Mouse (Mus musculus) heart, embryonic 12.5 days (tissue): ENCODE measurements around the gene Rhbdf2. TPM values are rescaled to one million over a fixed set of nuclear protein-coding genes. Genes with fewer than 3 reads are reported as not detected.
"Not testable (repeated sequence)": the region's sequence is repeated elsewhere in the genome, so short reads cannot be mapped to it uniquely, and the experiment has no call there.

Source experiments
- ATAC-seq: fragments of 200-750 bp; cut with Nextera tagmentation; 2 replicates; pipeline ENCODE4 v1.8.0; 2017; ENCODE audit warnings: moderate TSS enrichment, moderate library complexity; ENCODE audit not compliant: insufficient number of reproducible peaks, low FRiP score
- H3K27ac ChIP-seq: fragments of 300-500 bp; sonication (generic); 2 replicates; pipeline ENCODE4 v1.5.1; 2016; ENCODE audit warnings: mild to moderate bottlenecking, moderate library complexity; ENCODE audit not compliant: poor library complexity, severe bottlenecking
- H3K27me3 ChIP-seq: fragments of 300-500 bp; sonication (generic); replicated peaks from 2 replicates; pipeline ENCODE4 v1.6.1; 2016; ENCODE audit warnings: mild to moderate bottlenecking, moderate library complexity
- H3K36me3 ChIP-seq: fragments of 300-500 bp; sonication (generic); 2 replicates; pipeline ENCODE4 v1.6.1; 2016; ENCODE audit warnings: mild to moderate bottlenecking, moderate library complexity
- H3K4me1 ChIP-seq: fragments of 300-500 bp; sonication (generic); replicated peaks from 2 replicates; pipeline ENCODE4 v1.6.1; 2016; ENCODE audit warnings: mild to moderate bottlenecking
- H3K4me2 ChIP-seq: fragments of 300-500 bp; sonication (generic); 2 replicates; pipeline ENCODE4 v1.6.1; 2016; ENCODE audit warnings: mild to moderate bottlenecking, moderate library complexity
- H3K4me3 ChIP-seq: fragments of 300-500 bp; sonication (generic); 2 replicates; pipeline ENCODE4 v1.5.1; 2016; ENCODE audit warnings: mild to moderate bottlenecking
- H3K9ac ChIP-seq: fragments of 300-500 bp; sonication (generic); 2 replicates; pipeline ENCODE4 v1.6.1; 2016; ENCODE audit warnings: mild to moderate bottlenecking, moderate library complexity
- H3K9me3 ChIP-seq: fragments of 300-500 bp; sonication (generic); replicated peaks from 2 replicates; pipeline ENCODE4 v1.6.1; 2016; ENCODE audit warnings: mild to moderate bottlenecking, moderate library complexity
- WGBS: fragments of 180-500 bp; shearing (Covaris S2); methylation state at CpG from one replicate; pipeline ENCODE4 v1.1.7; 2016; 5-methylcytosine and 5-hydroxymethylcytosine counted together
- polyA plus RNA-seq: library from polyadenylated mRNA; unstranded; fragments of >200 nt; fragmentation: Nextera tagmentation; extraction: Ambion mirVana; gene quantifications from 2 replicates; pipeline ENCODE4 v1.2.1, GENCODE M21; 2016

Gene Rhbdf2
- polyA plus RNA-seq, result 7.5 and 8.1 TPM in 2 replicates

- H3K9me3 ChIP-seq, result no peaks in the 10 kb centered on the region
- peak within 1 kb of the TSS; percentile 20 for H3K27ac ChIP-seq
- H3K27me3 ChIP-seq, result no peaks in the 10 kb centered on the region
- no peak within 1 kb of the TSS for H3K4me2 ChIP-seq
- no peaks in the 10 kb centered on the region for H3K36me3 ChIP-seq
- H3K4me1 ChIP-seq, result peaks cover 64% of the 10 kb centered on the region
- H3K4me3 ChIP-seq, result no peak within 1 kb of the TSS
- WGBS, result 43% methylated on average over 10 of the region's 10 CpGs
- H3K9ac ChIP-seq, result no peak within 1 kb of the TSS
- no peak for ATAC-seq
These were observed at the start of gene Rhbdf2 for GRCm38 (mm10) chr11:116626299-116627071. TSS of gene Rhbdf2 (minus strand) at chr11:116627019.

- H3K36me3 ChIP-seq, result peaks cover 70% of the 10 kb centered on the region
- H3K9me3 ChIP-seq, result no peaks in the 10 kb centered on the region
- ATAC-seq, result no peak
- H3K27ac ChIP-seq, result no peak overlapping the region
- no peak overlapping the region for H3K4me2 ChIP-seq
- H3K27me3 ChIP-seq, result no peaks in the 10 kb centered on the region
- no peak overlapping the region for H3K9ac ChIP-seq
- WGBS, result 80% methylated on average over 14 of the region's 14 CpGs
- H3K4me1 ChIP-seq, result peaks cover 24% of the 10 kb centered on the region
- H3K4me3 ChIP-seq, result no peak overlapping the region
These were observed 49.6 kb upstream of the Rhbdf2 start for GRCm38 (mm10) chr11:116676175-116676976.

- H3K36me3 ChIP-seq, result peaks cover 64% of the 10 kb centered on the region
- H3K27ac ChIP-seq, result 0 out of 2 replicates have a peak overlapping the region, but pooled peaks have one; percentile 1
- peaks cover 28% of the 10 kb centered on the region for H3K4me1 ChIP-seq
- not testable (repeated sequence) for H3K4me2 ChIP-seq, H3K4me3 ChIP-seq, H3K27me3 ChIP-seq, H3K9me3 ChIP-seq, H3K9ac ChIP-seq, ATAC-seq
- 55% methylated on average over 6 of the region's 6 CpGs for WGBS
These were observed 48.6 kb upstream of the Rhbdf2 start for GRCm38 (mm10) chr11:116675429-116675828.

GRCm38 (mm10) chr11:116674616-116675379, 48.0 kb upstream of the Rhbdf2 start:
- WGBS, result 74% methylated on average over 7 of the region's 7 CpGs
- no peak overlapping the region for H3K9ac ChIP-seq
- no peak for ATAC-seq
- no peak overlapping the region for H3K4me2 ChIP-seq
- H3K27me3 ChIP-seq, result 0 out of 2 replicates have a peak, but pooled peaks cover under 1% of the 10 kb centered on the region
- H3K9me3 ChIP-seq, result no peaks in the 10 kb centered on the region
- peaks cover 64% of the 10 kb centered on the region for H3K36me3 ChIP-seq
- H3K4me1 ChIP-seq, result peaks cover 28% of the 10 kb centered on the region
- H3K27ac ChIP-seq, result 0 out of 2 replicates have a peak overlapping the region, but pooled peaks have one; percentile 1
- no peak overlapping the region for H3K4me3 ChIP-seq

GRCm38 (mm10) chr11:116673410-116673809, 46.6 kb upstream of the Rhbdf2 start:
- Histone ChIP-seq H3K27me3 (0 out of 2 replicates have a peak, but pooled peaks cover 6% of the 10 kb centered on the region), H3K27ac (no peak overlapping the region), H3K36me3 (peaks cover 54% of the 10 kb centered on the region), H3K9me3 (no peaks in the 10 kb centered on the region), H3K4me1 (peaks cover 42% of the 10 kb centered on the region), H3K4me3 (peak overlapping the region; percentile 70; the same call in 1 of the 2 replicates), H3K9ac (peak overlapping the region; percentile 92; the same call in 1 of the 2 replicates), H3K4me2 (peak overlapping the region; percentile 91)
- WGBS, result 85% methylated on average over 2 of the region's 2 CpGs
- ATAC-seq, result no peak

- H3K27me3 ChIP-seq, result 0 out of 2 replicates have a peak, but pooled peaks cover 6% of the 10 kb centered on the region
- peak overlapping the region; percentile 92 for H3K9ac ChIP-seq
- H3K4me1 ChIP-seq, result peaks cover 42% of the 10 kb centered on the region
- H3K9me3 ChIP-seq, result no peaks in the 10 kb centered on the region
- peaks cover 50% of the 10 kb centered on the region for H3K36me3 ChIP-seq
- ATAC-seq, result no peak
- H3K4me2 ChIP-seq, result peak overlapping the region; percentile 91
- peak overlapping the region; percentile 70 for H3K4me3 ChIP-seq
- 18% methylated on average over 7 of the region's 7 CpGs for WGBS
- 0 out of 2 replicates have a peak overlapping the region, but pooled peaks have one; percentile 63 for H3K27ac ChIP-seq
These were observed 45.8 kb upstream of the Rhbdf2 start for GRCm38 (mm10) chr11:116672595-116672994.

- H3K27me3 ChIP-seq, result 0 out of 2 replicates have a peak, but pooled peaks cover 6% of the 10 kb centered on the region
- peak; percentile 26; the same call in 1 of the 2 replicates for ATAC-seq
- peaks cover 42% of the 10 kb centered on the region for H3K4me1 ChIP-seq
- under 1% methylated on average over 24 of the region's 24 CpGs for WGBS
- H3K9me3 ChIP-seq, result no peaks in the 10 kb centered on the region
- peaks cover 44% of the 10 kb centered on the region for H3K36me3 ChIP-seq
- H3K4me2 ChIP-seq, result peak overlapping the region; percentile 91
- H3K27ac ChIP-seq, result peak overlapping the region; percentile 63; the same call in 1 of the 2 replicates
- H3K4me3 ChIP-seq, result peak overlapping the region; percentile 70
- H3K9ac ChIP-seq, result peak overlapping the region; percentile 92
These were observed 45.1 kb upstream of the Rhbdf2 start for GRCm38 (mm10) chr11:116671845-116672434.

GRCm38 (mm10) chr11:116671112-116671844, 44.5 kb upstream of the Rhbdf2 start:
- H3K36me3 ChIP-seq, result peaks cover 38% of the 10 kb centered on the region
- no peaks in the 10 kb centered on the region for H3K9me3 ChIP-seq
- peaks cover 42% of the 10 kb centered on the region for H3K4me1 ChIP-seq
- 0 out of 2 replicates have a peak, but pooled peaks cover 6% of the 10 kb centered on the region for H3K27me3 ChIP-seq
- H3K4me3 ChIP-seq, result peak overlapping the region; percentile 70
- H3K4me2 ChIP-seq, result peak overlapping the region; percentile 91
- 2% methylated on average over 45 of the region's 45 CpGs for WGBS
- peak; percentile 88 for ATAC-seq
- peak overlapping the region; percentile 63; the same call in 1 of the 2 replicates for H3K27ac ChIP-seq
- peak overlapping the region; percentile 92 for H3K9ac ChIP-seq

- no peak overlapping the region for H3K27ac ChIP-seq
- no peak overlapping the region for H3K4me3 ChIP-seq
- peaks cover 42% of the 10 kb centered on the region for H3K4me1 ChIP-seq
- no peak for ATAC-seq
- WGBS, result 86% methylated on average over 7 of the region's 7 CpGs
- H3K36me3 ChIP-seq, result peaks cover 29% of the 10 kb centered on the region
- 0 out of 2 replicates have a peak overlapping the region, but pooled peaks have one; percentile 91 for H3K4me2 ChIP-seq
- no peaks in the 10 kb centered on the region for H3K9me3 ChIP-seq
- H3K9ac ChIP-seq, result no peak overlapping the region; the same call in 1 of the 2 replicates
- 0 out of 2 replicates have a peak, but pooled peaks cover 6% of the 10 kb centered on the region for H3K27me3 ChIP-seq
These were observed 43.6 kb upstream of the Rhbdf2 start for GRCm38 (mm10) chr11:116670386-116670785.
